Mouse (Mus musculus) ES-Bruce4 (cell line): Measurements from ENCODE around the gene Plxna4.

Experiments used
- CTCF ChIP-seq: IDR thresholded peaks from one replicate; pipeline ENCODE4 v1.8.1; 2011; ENCODE audit warnings: low read depth, low read length
- EP300 ChIP-seq: IDR thresholded peaks from 2 replicates; pipeline ENCODE4 v1.6.1; 2011; ENCODE audit warnings: low read depth, low read length; ENCODE audit not compliant: insufficient read depth
- POLR2A ChIP-seq: IDR thresholded peaks from one replicate; pipeline ENCODE4 v1.8.1; 2011; ENCODE audit warnings: low read length; ENCODE audit not compliant: insufficient read depth

DNA sequence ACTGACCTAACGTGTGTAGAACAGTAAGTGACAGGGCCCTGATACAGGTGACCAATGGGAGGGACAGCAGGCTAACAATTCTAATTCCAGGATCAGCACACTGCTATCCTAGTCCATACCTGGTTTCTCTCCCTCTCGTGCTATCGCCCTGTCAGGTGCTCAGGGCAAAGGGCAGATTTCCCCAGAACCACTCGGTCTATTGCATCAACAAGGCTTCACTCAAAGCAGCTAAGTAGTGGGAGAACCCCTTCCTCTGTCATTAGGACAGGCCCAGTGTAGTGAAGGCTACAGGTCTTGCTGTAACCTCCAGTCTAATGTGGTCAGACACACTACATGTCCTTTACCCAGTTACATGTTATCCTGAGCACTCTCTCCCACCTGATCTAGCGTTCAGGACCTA lies 176.7 kb downstream of the Plxna4 start:
- no peak for TF ChIP-seq CTCF
- no peak for TF ChIP-seq POLR2A
- no peak for TF ChIP-seq EP300
